Mouse (Mus musculus) B cell, adult (primary cell): ENCODE results near the gene Pdzrn3. TPM values are rescaled to one million over a fixed set of nuclear protein-coding genes. Genes with fewer than 3 reads are reported as not detected.

Experiments
- total RNA-seq: library from RNA; stranded (reverse); gene quantifications from 4 replicates; pipeline ENCODE4 v1.2.4, GENCODE M21; 2023; ENCODE audit not compliant: inconsistent age

Gene Pdzrn3
- total RNA-seq, result not detected in 4 replicates

GRCm38 (mm10) chr6:101377167-101377934, at the start of gene Pdzrn3:
Pdzrn3 (minus strand) TSS chr6:101377897.

